Mouse (Mus musculus): ENCODE data around the gene Cyp2j8. TPM values are rescaled to one million over a fixed set of nuclear protein-coding genes. Genes with fewer than 3 reads are reported as not detected.
"Not testable (repeated sequence)": the region's sequence is repeated elsewhere in the genome, so short reads cannot be mapped to it uniquely, and the experiment has no call there.

Cyp2j8 gene
- polyA plus RNA-seq, 1 experiment from 2014 or later = not detected

DNA sequence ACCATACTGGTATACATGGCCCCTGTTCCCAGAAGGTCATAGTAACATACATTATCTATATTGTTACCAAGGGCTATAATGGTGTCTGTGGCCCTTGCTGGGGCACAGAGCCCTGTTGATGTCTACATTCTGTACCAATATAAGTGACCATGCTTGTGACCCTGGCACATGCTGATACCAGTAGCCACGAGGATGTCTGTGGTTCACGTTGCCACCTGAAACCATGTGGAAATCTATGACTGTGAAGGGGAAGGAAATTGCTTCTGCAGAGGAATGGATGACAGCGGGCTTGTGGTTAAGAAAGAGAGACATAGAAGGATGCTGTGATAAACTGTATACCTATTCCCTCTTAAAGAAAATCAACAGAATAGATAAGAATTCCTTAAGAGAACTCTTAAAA lies 2.9 kb upstream of the Cyp2j8 start:
- Histone ChIP-seq H3K9ac (ENCODE audit: low read length) (no peak overlapping the region), H3K4me2 (replicated peaks; ENCODE audit: low read depth) (no peak overlapping the region), H3K36me3 (ENCODE audit: control insufficient read depth, insufficient read depth, low read length) (no peaks in the 10 kb centered on the region), H3K4me1 (replicated peaks; ENCODE audit: control insufficient read depth, insufficient read depth) (no peaks in the 10 kb centered on the region), H3K4me3 (ENCODE audit: low read depth, low read length) (no peak overlapping the region), H3K27ac (replicated peaks) (no peak overlapping the region), H3K9me3 (ENCODE audit: control insufficient read depth, low read length) (no peaks in the 10 kb centered on the region), H3K27me3 (ENCODE audit: control insufficient read depth, insufficient read depth, low read length) (no peaks in the 10 kb centered on the region)
- DNase-seq (ENCODE audit: low spot score) (no peak), ATAC-seq (ENCODE audit: low FRiP score, low TSS enrichment) (no peak)
- no peak for TF ChIP-seq EP300 (optimal IDR thresholded peaks at IDR 0.05)
- TF ChIP-seq CTCF (IDR thresholded peaks at IDR 0.05; ENCODE audit: low read depth) = no peak
- 82% methylated on average over 3 of the region's 3 CpGs for WGBS

DNA sequence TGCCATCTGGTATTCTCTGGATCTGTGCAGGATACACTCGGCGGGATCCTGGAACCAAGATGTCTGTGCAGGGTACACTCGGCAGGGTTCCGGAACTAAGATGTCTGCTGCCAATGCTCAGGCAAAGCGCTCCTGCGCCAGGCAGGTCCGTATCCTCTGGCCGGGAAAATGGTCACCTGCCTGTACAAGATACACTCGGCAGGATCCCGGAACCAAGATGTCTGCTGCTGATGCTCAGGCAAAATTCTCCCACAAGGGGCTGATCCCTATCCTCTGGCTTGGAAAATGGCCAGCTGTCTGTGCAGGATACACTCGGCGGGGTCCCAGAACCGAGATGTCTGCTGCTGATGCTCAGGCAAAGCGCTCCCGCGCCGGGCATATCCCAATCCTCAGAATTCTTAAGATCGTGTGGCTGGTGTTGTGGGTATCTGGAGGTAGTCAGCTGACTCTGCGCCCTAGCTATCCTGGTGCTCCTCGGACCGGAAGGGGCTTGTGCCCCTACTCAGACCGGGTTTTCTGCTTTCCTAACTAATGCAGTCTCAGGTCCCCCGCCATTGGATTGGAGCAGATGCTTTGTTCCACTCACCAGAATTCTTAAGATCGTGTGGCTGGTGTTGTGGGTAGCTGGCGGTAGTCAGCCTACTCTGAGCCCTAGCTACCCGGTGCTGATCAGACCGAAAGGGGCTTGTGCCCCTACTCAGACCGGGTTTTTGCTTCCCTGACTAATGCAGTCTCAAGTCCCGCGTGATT lies 43.7 kb downstream of the Cyp2j8 start:
- not testable (repeated sequence) for DNase-seq (ENCODE audit: low spot score); H3K4me1 ChIP-seq (replicated peaks; ENCODE audit: control insufficient read depth, insufficient read depth); ATAC-seq (ENCODE audit: low FRiP score, low TSS enrichment); H3K9me3 ChIP-seq (ENCODE audit: control insufficient read depth, low read length); H3K4me2 ChIP-seq (replicated peaks; ENCODE audit: low read depth); H3K27me3 ChIP-seq (ENCODE audit: control insufficient read depth, insufficient read depth, low read length); H3K36me3 ChIP-seq (ENCODE audit: control insufficient read depth, insufficient read depth, low read length); H3K9ac ChIP-seq (ENCODE audit: low read length); H3K27ac ChIP-seq (replicated peaks); H3K4me3 ChIP-seq (ENCODE audit: low read depth, low read length)
- 80% methylated on average over 30 of the region's 30 CpGs for WGBS

Other genes with a start within 250 kb of the Cyp2j8 start
- gene Cyp2j11, start 158.7 kb downstream of the Cyp2j8 start, polyA plus RNA-seq (2015; fragmentation: Nextera tagmentation; extraction: Ambion mirVana) = not detected in 2 replicates
- 21.5 and 23.0 TPM in 2 replicates for gene Cyp2j6, start 46.3 kb upstream of the Cyp2j8 start, polyA plus RNA-seq (2015; fragmentation: Nextera tagmentation; extraction: Ambion mirVana)
- gene Cyp2j9, start 84.2 kb upstream of the Cyp2j8 start, polyA plus RNA-seq (2015; fragmentation: Nextera tagmentation; extraction: Ambion mirVana) = 5.4 and 6.0 TPM in 2 replicates
- gene Cyp2j5, start 156.8 kb upstream of the Cyp2j8 start, polyA plus RNA-seq (2015; fragmentation: Nextera tagmentation; extraction: Ambion mirVana) = 0.04 and 0.05 TPM in 2 replicates

Data from stomach, postnatal 0 days (tissue).